Mouse (Mus musculus) mature B cell (primary cell): ENCODE measurements around the gene Litaf.

Experiments used
- in situ Hi-C: fragments of 300-500 bp; cut with MboI; formaldehyde crosslinking; loops from 2 replicates; pipeline ENCODE4 v1.14.3; 2019

Litaf gene

GRCm38 (mm10) chr16:10911061-10911460 lies 154.9 kb downstream of the Litaf start:
- in situ Hi-C loops, result no loop called here

- in situ Hi-C loops, result no loop called here
Observed at GRCm38 (mm10) chr16:10910541-10910940, 155.4 kb downstream of the Litaf start.
